Mouse (Mus musculus): ENCODE results near the gene Clic3. TPM values are rescaled to one million over a fixed set of nuclear protein-coding genes. Genes with fewer than 3 reads are reported as not detected.

Clic3 gene
- polyA plus RNA-seq (2014; fragmentation: Illumina TruSeq; extraction: RNeasy Lipid Tissue Mini Kit (QIAGEN cat#74804); ENCODE audit: low read depth, low replicate concordance) = not detected

GRCm38 (mm10) chr2:25456205-25456953 lies at the start of gene Clic3:
TSS of gene Clic3 (plus strand) at chr2:25456838.

GRCm38 (mm10) chr2:25422587-25423410 lies 33.8 kb upstream of the Clic3 start, which contains the start of gene Fut7:
TSS of gene Fut7 (plus strand) at chr2:25423267.

GRCm38 (mm10) chr2:25428442-25429236 lies 28.0 kb upstream of the Clic3 start, which contains the start of gene Abca2:
TSS of gene Abca2 (plus strand) at chr2:25428703.

GRCm38 (mm10) chr2:25460551-25461309 lies 4.1 kb downstream of the Clic3 start, which contains the start of gene Paxx:
TSS of gene Paxx (minus strand) at chr2:25461094.

GRCm38 (mm10) chr2:25469969-25470368 lies 13.3 kb downstream of the Clic3 start, which contains the start of gene Ptgds:
TSS of gene Ptgds (minus strand) at chr2:25470046.

GRCm38 (mm10) chr2:25493476-25493961 lies 36.9 kb downstream of the Clic3 start, which contains the start of gene Lcn12:
TSS of gene Lcn12 (minus strand) at chr2:25493911.

GRCm38 (mm10) chr2:25500576-25501405 lies 44.2 kb downstream of the Clic3 start, which contains the start of gene Fbxw5:
TSS of gene Fbxw5 (plus strand) at chr2:25500750.

GRCm38 (mm10) chr2:25501593-25502486 lies 45.2 kb downstream of the Clic3 start, which contains the start of gene C8g:
TSS of gene C8g (minus strand) at chr2:25501719.

Other genes starting within 250 kb of the Clic3 start
- gene Nelfb, start 245.3 kb upstream of the Clic3 start, polyA plus RNA-seq (2014; fragmentation: Illumina TruSeq; extraction: RNeasy Lipid Tissue Mini Kit (QIAGEN cat#74804); ENCODE audit: low read depth, low replicate concordance) = 6.1 TPM
- gene Stpg3, start 242.2 kb upstream of the Clic3 start, polyA plus RNA-seq (2014; fragmentation: Illumina TruSeq; extraction: RNeasy Lipid Tissue Mini Kit (QIAGEN cat#74804); ENCODE audit: low read depth, low replicate concordance) = not detected
- not detected for gene Fam166a, start 238.1 kb upstream of the Clic3 start, polyA plus RNA-seq (2014; fragmentation: Illumina TruSeq; extraction: RNeasy Lipid Tissue Mini Kit (QIAGEN cat#74804); ENCODE audit: low read depth, low replicate concordance)
- 58.7 TPM for gene Tubb4b, start 232.1 kb upstream of the Clic3 start, polyA plus RNA-seq (2014; fragmentation: Illumina TruSeq; extraction: RNeasy Lipid Tissue Mini Kit (QIAGEN cat#74804); ENCODE audit: low read depth, low replicate concordance)
- gene Slc34a3, start 222.5 kb upstream of the Clic3 start, polyA plus RNA-seq (2014; fragmentation: Illumina TruSeq; extraction: RNeasy Lipid Tissue Mini Kit (QIAGEN cat#74804); ENCODE audit: low read depth, low replicate concordance) = not detected
- not detected for gene Rnf224, start 220.1 kb upstream of the Clic3 start, polyA plus RNA-seq (2014; fragmentation: Illumina TruSeq; extraction: RNeasy Lipid Tissue Mini Kit (QIAGEN cat#74804); ENCODE audit: low read depth, low replicate concordance)
- gene Rnf208, start 214.6 kb upstream of the Clic3 start, polyA plus RNA-seq (2014; fragmentation: Illumina TruSeq; extraction: RNeasy Lipid Tissue Mini Kit (QIAGEN cat#74804); ENCODE audit: low read depth, low replicate concordance) = not detected
- not detected for gene Cysrt1, start 214.4 kb upstream of the Clic3 start, polyA plus RNA-seq (2014; fragmentation: Illumina TruSeq; extraction: RNeasy Lipid Tissue Mini Kit (QIAGEN cat#74804); ENCODE audit: low read depth, low replicate concordance)
- gene AL732309.1, start 210.0 kb upstream of the Clic3 start, polyA plus RNA-seq (2014; fragmentation: Illumina TruSeq; extraction: RNeasy Lipid Tissue Mini Kit (QIAGEN cat#74804); ENCODE audit: low read depth, low replicate concordance) = 0.85 TPM
- 0.76 TPM for gene Tmem203, start 201.4 kb upstream of the Clic3 start, polyA plus RNA-seq (2014; fragmentation: Illumina TruSeq; extraction: RNeasy Lipid Tissue Mini Kit (QIAGEN cat#74804); ENCODE audit: low read depth, low replicate concordance)
- gene Tprn, start 194.2 kb upstream of the Clic3 start, polyA plus RNA-seq (2014; fragmentation: Illumina TruSeq; extraction: RNeasy Lipid Tissue Mini Kit (QIAGEN cat#74804); ENCODE audit: low read depth, low replicate concordance) = 7.7 TPM
- gene Ssna1, start 184.4 kb upstream of the Clic3 start, polyA plus RNA-seq (2014; fragmentation: Illumina TruSeq; extraction: RNeasy Lipid Tissue Mini Kit (QIAGEN cat#74804); ENCODE audit: low read depth, low replicate concordance) = 2.0 TPM
- gene Anapc2, start 184.4 kb upstream of the Clic3 start, polyA plus RNA-seq (2014; fragmentation: Illumina TruSeq; extraction: RNeasy Lipid Tissue Mini Kit (QIAGEN cat#74804); ENCODE audit: low read depth, low replicate concordance) = 9.7 TPM
- not detected for gene Tmem210, start 168.7 kb upstream of the Clic3 start, polyA plus RNA-seq (2014; fragmentation: Illumina TruSeq; extraction: RNeasy Lipid Tissue Mini Kit (QIAGEN cat#74804); ENCODE audit: low read depth, low replicate concordance)
- gene Lrrc26, start 166.9 kb upstream of the Clic3 start, polyA plus RNA-seq (2014; fragmentation: Illumina TruSeq; extraction: RNeasy Lipid Tissue Mini Kit (QIAGEN cat#74804); ENCODE audit: low read depth, low replicate concordance) = 1.0 TPM
- 0.13 TPM for gene Grin1, start 137.7 kb upstream of the Clic3 start, polyA plus RNA-seq (2014; fragmentation: Illumina TruSeq; extraction: RNeasy Lipid Tissue Mini Kit (QIAGEN cat#74804); ENCODE audit: low read depth, low replicate concordance)
- 21.3 TPM for gene Man1b1, start 124.5 kb upstream of the Clic3 start, polyA plus RNA-seq (2014; fragmentation: Illumina TruSeq; extraction: RNeasy Lipid Tissue Mini Kit (QIAGEN cat#74804); ENCODE audit: low read depth, low replicate concordance)
- gene Dpp7, start 100.5 kb upstream of the Clic3 start, polyA plus RNA-seq (2014; fragmentation: Illumina TruSeq; extraction: RNeasy Lipid Tissue Mini Kit (QIAGEN cat#74804); ENCODE audit: low read depth, low replicate concordance) = 7.7 TPM
- gene Uap1l1, start 91.2 kb upstream of the Clic3 start, polyA plus RNA-seq (2014; fragmentation: Illumina TruSeq; extraction: RNeasy Lipid Tissue Mini Kit (QIAGEN cat#74804); ENCODE audit: low read depth, low replicate concordance) = 3.2 TPM
- 0.13 TPM for gene Sapcd2, start 84.5 kb upstream of the Clic3 start, polyA plus RNA-seq (2014; fragmentation: Illumina TruSeq; extraction: RNeasy Lipid Tissue Mini Kit (QIAGEN cat#74804); ENCODE audit: low read depth, low replicate concordance)
- 0.28 TPM for gene Entpd2, start 61.0 kb upstream of the Clic3 start, polyA plus RNA-seq (2014; fragmentation: Illumina TruSeq; extraction: RNeasy Lipid Tissue Mini Kit (QIAGEN cat#74804); ENCODE audit: low read depth, low replicate concordance)
- 9.3 TPM for gene Npdc1, start 57.5 kb upstream of the Clic3 start, polyA plus RNA-seq (2014; fragmentation: Illumina TruSeq; extraction: RNeasy Lipid Tissue Mini Kit (QIAGEN cat#74804); ENCODE audit: low read depth, low replicate concordance)
- gene Fut7, start 33.6 kb upstream of the Clic3 start, polyA plus RNA-seq (2014; fragmentation: Illumina TruSeq; extraction: RNeasy Lipid Tissue Mini Kit (QIAGEN cat#74804); ENCODE audit: low read depth, low replicate concordance) = not detected
- gene Abca2, start 28.1 kb upstream of the Clic3 start, polyA plus RNA-seq (2014; fragmentation: Illumina TruSeq; extraction: RNeasy Lipid Tissue Mini Kit (QIAGEN cat#74804); ENCODE audit: low read depth, low replicate concordance) = 0.09 TPM
- 2.6 TPM for gene Paxx, start 4.3 kb downstream of the Clic3 start, polyA plus RNA-seq (2014; fragmentation: Illumina TruSeq; extraction: RNeasy Lipid Tissue Mini Kit (QIAGEN cat#74804); ENCODE audit: low read depth, low replicate concordance)
- gene Ptgds, start 13.2 kb downstream of the Clic3 start, polyA plus RNA-seq (2014; fragmentation: Illumina TruSeq; extraction: RNeasy Lipid Tissue Mini Kit (QIAGEN cat#74804); ENCODE audit: low read depth, low replicate concordance) = not detected
- not detected for gene Lcn12, start 37.1 kb downstream of the Clic3 start, polyA plus RNA-seq (2014; fragmentation: Illumina TruSeq; extraction: RNeasy Lipid Tissue Mini Kit (QIAGEN cat#74804); ENCODE audit: low read depth, low replicate concordance)
- gene Fbxw5, start 43.9 kb downstream of the Clic3 start, polyA plus RNA-seq (2014; fragmentation: Illumina TruSeq; extraction: RNeasy Lipid Tissue Mini Kit (QIAGEN cat#74804); ENCODE audit: low read depth, low replicate concordance) = 1.5 TPM
- gene C8g, start 44.9 kb downstream of the Clic3 start, polyA plus RNA-seq (2014; fragmentation: Illumina TruSeq; extraction: RNeasy Lipid Tissue Mini Kit (QIAGEN cat#74804); ENCODE audit: low read depth, low replicate concordance) = not detected
- 0.95 TPM for gene Traf2, start 90.1 kb downstream of the Clic3 start, polyA plus RNA-seq (2014; fragmentation: Illumina TruSeq; extraction: RNeasy Lipid Tissue Mini Kit (QIAGEN cat#74804); ENCODE audit: low read depth, low replicate concordance)
- 2.6 TPM for gene Edf1, start 101.0 kb downstream of the Clic3 start, polyA plus RNA-seq (2014; fragmentation: Illumina TruSeq; extraction: RNeasy Lipid Tissue Mini Kit (QIAGEN cat#74804); ENCODE audit: low read depth, low replicate concordance)
- not detected for gene Mamdc4, start 118.0 kb downstream of the Clic3 start, polyA plus RNA-seq (2014; fragmentation: Illumina TruSeq; extraction: RNeasy Lipid Tissue Mini Kit (QIAGEN cat#74804); ENCODE audit: low read depth, low replicate concordance)
- gene Phpt1, start 118.4 kb downstream of the Clic3 start, polyA plus RNA-seq (2014; fragmentation: Illumina TruSeq; extraction: RNeasy Lipid Tissue Mini Kit (QIAGEN cat#74804); ENCODE audit: low read depth, low replicate concordance) = not detected
- not detected for gene Ajm1, start 124.9 kb downstream of the Clic3 start, polyA plus RNA-seq (2014; fragmentation: Illumina TruSeq; extraction: RNeasy Lipid Tissue Mini Kit (QIAGEN cat#74804); ENCODE audit: low read depth, low replicate concordance)
- gene Rabl6, start 151.7 kb downstream of the Clic3 start, polyA plus RNA-seq (2014; fragmentation: Illumina TruSeq; extraction: RNeasy Lipid Tissue Mini Kit (QIAGEN cat#74804); ENCODE audit: low read depth, low replicate concordance) = 29.1 TPM
- not detected for gene Ccdc183, start 160.8 kb downstream of the Clic3 start, polyA plus RNA-seq (2014; fragmentation: Illumina TruSeq; extraction: RNeasy Lipid Tissue Mini Kit (QIAGEN cat#74804); ENCODE audit: low read depth, low replicate concordance)
- 3.3 TPM for gene Tmem141, start 165.2 kb downstream of the Clic3 start, polyA plus RNA-seq (2014; fragmentation: Illumina TruSeq; extraction: RNeasy Lipid Tissue Mini Kit (QIAGEN cat#74804); ENCODE audit: low read depth, low replicate concordance)
- 7.5 TPM for gene Fcna, start 171.2 kb downstream of the Clic3 start, polyA plus RNA-seq (2014; fragmentation: Illumina TruSeq; extraction: RNeasy Lipid Tissue Mini Kit (QIAGEN cat#74804); ENCODE audit: low read depth, low replicate concordance)
- not detected for gene Lcn8, start 196.3 kb downstream of the Clic3 start, polyA plus RNA-seq (2014; fragmentation: Illumina TruSeq; extraction: RNeasy Lipid Tissue Mini Kit (QIAGEN cat#74804); ENCODE audit: low read depth, low replicate concordance)
- not detected for gene Lcn5, start 201.1 kb downstream of the Clic3 start, polyA plus RNA-seq (2014; fragmentation: Illumina TruSeq; extraction: RNeasy Lipid Tissue Mini Kit (QIAGEN cat#74804); ENCODE audit: low read depth, low replicate concordance)
- gene Lcn6, start 219.9 kb downstream of the Clic3 start, polyA plus RNA-seq (2014; fragmentation: Illumina TruSeq; extraction: RNeasy Lipid Tissue Mini Kit (QIAGEN cat#74804); ENCODE audit: low read depth, low replicate concordance) = not detected
- gene Lcn10, start 225.9 kb downstream of the Clic3 start, polyA plus RNA-seq (2014; fragmentation: Illumina TruSeq; extraction: RNeasy Lipid Tissue Mini Kit (QIAGEN cat#74804); ENCODE audit: low read depth, low replicate concordance) = not detected
- gene Obp2a, start 243.2 kb downstream of the Clic3 start, polyA plus RNA-seq (2014; fragmentation: Illumina TruSeq; extraction: RNeasy Lipid Tissue Mini Kit (QIAGEN cat#74804); ENCODE audit: low read depth, low replicate concordance) = not detected
- gene Bmyc, start 249.9 kb downstream of the Clic3 start, polyA plus RNA-seq (2014; fragmentation: Illumina TruSeq; extraction: RNeasy Lipid Tissue Mini Kit (QIAGEN cat#74804); ENCODE audit: low read depth, low replicate concordance) = 5.0 TPM